Mouse (Mus musculus) cerebellum, adult 2 months (tissue): ENCODE measurements around the gene Xrcc1.

Experiments
- CTCF ChIP-seq: fragments of 200-500 bp; IDR thresholded peaks from 2 replicates; pipeline ENCODE4 v1.5.1; 2011; ENCODE audit warnings: low read depth, mild to moderate bottlenecking, control low read depth, low read length, moderate library complexity, borderline replicate concordance; ENCODE audit not compliant: insufficient read depth
- POLR2A ChIP-seq: fragments of 200-500 bp; IDR thresholded peaks from 2 replicates; pipeline ENCODE4 v1.6.1; 2011; ENCODE audit warnings: low read length, control low read depth, borderline replicate concordance; ENCODE audit not compliant: insufficient read depth

- TF ChIP-seq POLR2A (no peak), CTCF (no peak)
Observed at GRCm38 (mm10) chr7:24622967-24623366, 76.9 kb downstream of the Xrcc1 start.
